Mouse (Mus musculus) bone marrow macrophage, adult 2 months (primary cell): Measurements from ENCODE around the gene Myh3. TPM values are rescaled to one million over a fixed set of nuclear protein-coding genes. Genes with fewer than 3 reads are reported as not detected.

Experiments used
- H3K27ac ChIP-seq: 2 replicates; pipeline ENCODE4 v1.5.1; 2012; ENCODE audit warnings: low read depth, low read length; ENCODE audit not compliant: insufficient read depth
- H3K4me1 ChIP-seq: 2 replicates; pipeline ENCODE4 v1.6.1; 2012; ENCODE audit warnings: low read length; ENCODE audit not compliant: control insufficient read depth, insufficient read depth
- H3K4me3 ChIP-seq: 2 replicates; pipeline ENCODE4 v1.5.1; 2012; ENCODE audit warnings: mild to moderate bottlenecking, low read length, moderate library complexity; ENCODE audit not compliant: insufficient read depth
- CTCF ChIP-seq: IDR thresholded peaks from 2 replicates; pipeline ENCODE4 v1.5.1; 2012; ENCODE audit warnings: low read depth, mild to moderate bottlenecking, low read length, moderate library complexity
- POLR2A ChIP-seq: IDR thresholded peaks from 2 replicates; pipeline ENCODE4 v1.6.1; 2012; ENCODE audit warnings: mild to moderate bottlenecking, low read depth, low read length, borderline replicate concordance
- polyA plus RNA-seq: library from polyadenylated mRNA; stranded (reverse); fragments of >200 nt; gene quantifications from 2 replicates; pipeline ENCODE4 v1.2.4, GENCODE M21; 2012; ENCODE audit not compliant: missing spikeins, insufficient read depth, insufficient read length

The Myh3 gene
- polyA plus RNA-seq, 1 experiment, result not detected

GRCm38 (mm10) chr11:67141031-67141430, 62.9 kb downstream of the Myh3 start:
- no peak overlapping the region for H3K4me3 ChIP-seq
- no peak overlapping the region for H3K27ac ChIP-seq
- H3K4me1 ChIP-seq, result no peaks in the 10 kb centered on the region
- TF ChIP-seq POLR2A, result no peak
- TF ChIP-seq CTCF, result no peak

- no peak overlapping the region for H3K27ac ChIP-seq
- H3K4me3 ChIP-seq, result no peak overlapping the region
- no peaks in the 10 kb centered on the region for H3K4me1 ChIP-seq
- TF ChIP-seq CTCF (no peak), POLR2A (no peak)
These were observed 63.9 kb downstream of the Myh3 start for GRCm38 (mm10) chr11:67142047-67142446.

DNA sequence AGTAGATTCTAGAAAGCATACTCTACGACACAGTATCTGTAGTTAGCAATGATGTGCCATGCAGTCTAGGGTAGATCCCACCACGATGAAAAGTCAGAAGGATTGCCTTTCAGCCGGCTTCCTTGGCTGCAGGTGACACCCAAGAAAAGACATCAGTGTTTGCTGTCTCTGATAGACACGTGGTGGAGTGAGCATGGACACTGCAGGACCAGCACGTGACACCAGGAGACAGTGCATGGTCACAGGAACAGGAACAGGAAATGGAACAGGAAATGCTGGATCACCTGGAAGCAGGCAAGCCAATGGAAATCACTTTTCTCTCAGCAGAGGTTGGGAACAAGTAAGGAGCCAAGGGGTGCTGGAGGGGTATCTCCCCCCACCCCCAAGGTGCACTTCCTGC, 65.0 kb downstream of the Myh3 start:
- no peak for TF ChIP-seq POLR2A
- TF ChIP-seq CTCF, result no peak
- Histone ChIP-seq H3K4me1 (no peaks in the 10 kb centered on the region), H3K4me3 (no peak overlapping the region), H3K27ac (no peak overlapping the region)

- H3K4me3 ChIP-seq, result no peak overlapping the region
- no peak overlapping the region for H3K27ac ChIP-seq
- TF ChIP-seq POLR2A, result no peak
- no peak for TF ChIP-seq CTCF
- no peaks in the 10 kb centered on the region for H3K4me1 ChIP-seq
These were observed 65.9 kb downstream of the Myh3 start for GRCm38 (mm10) chr11:67143863-67144498.

GRCm38 (mm10) chr11:67144559-67145265, 66.6 kb downstream of the Myh3 start:
- Histone ChIP-seq H3K4me1 (no peaks in the 10 kb centered on the region), H3K4me3 (no peak overlapping the region), H3K27ac (no peak overlapping the region)
- TF ChIP-seq POLR2A (no peak), CTCF (no peak)

DNA sequence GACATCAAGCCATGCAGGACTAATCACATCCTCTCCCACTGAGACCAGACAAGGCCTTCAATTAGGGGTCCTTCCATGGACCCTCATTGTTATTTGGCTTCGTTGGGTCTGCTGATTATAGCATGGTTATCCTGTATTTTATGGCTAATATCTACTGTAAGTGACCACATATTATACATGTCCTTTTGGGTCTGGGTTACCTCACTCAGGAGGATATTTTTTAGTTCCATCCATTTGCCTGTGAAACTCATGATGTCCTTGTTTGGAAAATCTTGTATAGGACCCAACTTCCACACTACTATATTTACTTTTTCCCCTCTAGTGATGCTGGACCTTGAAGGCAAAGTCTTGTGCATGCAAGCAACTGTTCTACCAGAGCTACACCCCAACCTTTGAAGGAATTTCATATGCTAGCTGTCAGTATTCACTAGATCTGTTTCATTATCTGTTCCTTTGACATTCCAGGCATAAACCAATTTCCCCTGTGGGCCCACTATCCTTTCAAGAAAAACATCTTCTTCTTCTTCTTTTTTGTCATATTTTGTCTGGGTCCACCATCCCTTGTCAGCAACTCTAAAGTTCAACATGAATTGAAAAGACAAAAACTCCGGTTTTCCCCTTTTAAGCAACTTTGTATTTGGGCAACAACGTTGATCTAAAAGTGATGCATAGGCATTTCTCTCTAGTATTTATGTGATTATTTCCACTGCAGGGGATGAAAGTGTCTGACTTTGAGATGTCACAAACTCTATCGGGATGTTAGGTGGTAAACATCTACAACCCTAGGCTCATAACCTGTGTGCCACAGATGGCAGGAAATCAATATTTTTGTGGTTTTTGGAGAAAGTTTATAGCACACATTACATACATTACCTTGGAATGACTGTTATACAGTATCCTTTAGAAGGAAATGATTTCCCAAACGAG, 67.6 kb downstream of the Myh3 start:
- H3K4me1 ChIP-seq, result no peaks in the 10 kb centered on the region
- no peak overlapping the region for H3K4me3 ChIP-seq
- TF ChIP-seq POLR2A (no peak), CTCF (no peak)
- H3K27ac ChIP-seq, result no peak overlapping the region

GRCm38 (mm10) chr11:67146409-67147282, 68.5 kb downstream of the Myh3 start:
- H3K27ac ChIP-seq, result no peak overlapping the region
- H3K4me1 ChIP-seq, result no peaks in the 10 kb centered on the region
- TF ChIP-seq CTCF (no peak), POLR2A (no peak)
- no peak overlapping the region for H3K4me3 ChIP-seq

DNA sequence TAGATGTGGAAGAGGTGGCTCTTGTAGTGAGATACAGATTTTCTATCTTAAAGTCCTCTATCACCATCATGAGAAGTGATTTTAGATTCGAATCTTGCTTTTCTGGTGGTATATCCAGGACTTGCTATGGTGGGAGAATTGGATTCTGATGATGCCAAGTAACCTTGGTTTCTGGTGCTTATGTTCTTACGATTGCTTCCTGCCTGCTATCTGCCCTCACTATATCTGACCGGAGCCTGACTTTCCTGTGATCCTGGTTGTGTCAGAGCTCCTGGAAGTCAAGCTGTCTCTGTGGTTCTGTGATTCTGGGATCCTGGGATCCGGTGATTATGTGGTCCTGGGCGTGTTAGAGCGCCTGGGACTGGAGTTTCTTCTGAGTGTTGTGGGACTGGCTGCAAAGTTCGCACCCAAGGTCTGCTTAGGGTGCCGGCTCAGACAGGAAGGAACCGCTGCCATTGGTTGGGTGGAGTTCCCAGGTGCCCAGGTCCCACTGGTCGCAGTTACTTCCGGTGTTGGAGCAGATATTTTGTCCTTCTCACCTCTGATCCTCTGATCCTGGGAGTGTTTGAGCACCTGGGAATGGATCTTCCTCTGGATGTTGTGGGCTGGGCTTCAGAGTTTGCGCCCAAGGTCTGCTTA, 69.3 kb downstream of the Myh3 start:
- TF ChIP-seq CTCF (no peak), POLR2A (no peak)
- Histone ChIP-seq H3K27ac (no peak overlapping the region), H3K4me1 (no peaks in the 10 kb centered on the region), H3K4me3 (no peak overlapping the region)

DNA sequence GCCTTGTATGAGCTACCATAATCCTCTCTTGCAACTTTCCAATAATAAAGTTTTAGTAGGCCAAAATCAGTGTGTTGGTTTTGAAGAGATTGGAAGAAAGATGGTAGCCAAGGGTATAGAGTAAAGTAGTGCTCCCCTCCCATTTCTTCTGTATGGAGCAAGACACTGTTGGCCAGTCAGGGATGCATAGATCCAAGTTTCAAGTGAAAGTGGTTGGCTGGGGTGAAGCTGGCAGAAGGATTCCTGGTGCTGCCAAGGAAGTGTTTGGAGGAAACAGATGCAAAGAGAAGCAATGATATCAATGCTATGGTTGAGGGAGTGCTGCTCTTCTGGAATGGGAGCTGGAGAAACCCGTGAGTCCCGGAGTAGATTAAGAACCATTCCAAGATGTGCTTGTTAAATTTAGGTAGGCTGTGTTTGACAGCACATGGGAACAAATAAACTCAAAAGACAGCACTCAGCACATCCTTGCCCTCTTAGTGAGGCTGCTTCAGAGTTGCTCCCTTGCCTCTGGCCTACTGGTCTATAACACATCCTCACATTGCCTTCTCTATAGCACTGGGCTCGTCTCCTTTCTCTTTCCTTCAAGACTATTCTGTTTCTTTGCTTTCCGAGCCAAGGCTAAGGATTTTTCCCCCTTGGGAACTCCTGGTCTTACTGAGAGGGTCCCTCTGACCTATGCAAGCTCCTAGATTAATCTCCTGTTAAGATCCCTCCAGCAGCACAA, 70.3 kb downstream of the Myh3 start:
- Histone ChIP-seq H3K4me1 (no peaks in the 10 kb centered on the region), H3K27ac (no peak overlapping the region), H3K4me3 (no peak overlapping the region)
- TF ChIP-seq CTCF (no peak), POLR2A (no peak)
